Mouse (Mus musculus): ENCODE results near the gene Lgmn. TPM values are rescaled to one million over a fixed set of nuclear protein-coding genes. Genes with fewer than 3 reads are reported as not detected.

Gene Lgmn
- polyA plus RNA-seq (2015; fragmentation: Nextera tagmentation; extraction: Ambion mirVana), result 165 and 299 TPM in 2 replicates

GRCm38 (mm10) chr12:102439632-102440023 is at the start of gene Lgmn:
Gene Lgmn, minus strand, starts transcription at chr12:102439813.

GRCm38 (mm10) chr12:102468894-102469764 is 29.5 kb upstream of the Lgmn start, which contains the start of gene Golga5:
Gene Golga5, plus strand, starts transcription at chr12:102469135.

Other genes starting within 250 kb of the Lgmn start
- 7.6 and 8.4 TPM in 2 replicates for gene Rin3, start 156.8 kb downstream of the Lgmn start, polyA plus RNA-seq (2015; fragmentation: Nextera tagmentation; extraction: Ambion mirVana)
- 22.9 and 35.8 TPM in 2 replicates for gene Golga5, start 29.3 kb upstream of the Lgmn start, polyA plus RNA-seq (2015; fragmentation: Nextera tagmentation; extraction: Ambion mirVana)
- gene Chga, start 115.2 kb upstream of the Lgmn start, polyA plus RNA-seq (2015; fragmentation: Nextera tagmentation; extraction: Ambion mirVana), result 849 and 2,026 TPM in 2 replicates

All from adrenal gland, postnatal 0 days (tissue).